Mouse (Mus musculus): ENCODE data around the gene LTO1. TPM values are rescaled to one million over a fixed set of nuclear protein-coding genes. Genes with fewer than 3 reads are reported as not detected.
A peak's percentile ranks its signal among the peaks of the same experiment; 100 is the strongest.

LTO1 gene
- polyA plus RNA-seq, 1 experiment from 2014 or later, result 23.7 TPM

DNA sequence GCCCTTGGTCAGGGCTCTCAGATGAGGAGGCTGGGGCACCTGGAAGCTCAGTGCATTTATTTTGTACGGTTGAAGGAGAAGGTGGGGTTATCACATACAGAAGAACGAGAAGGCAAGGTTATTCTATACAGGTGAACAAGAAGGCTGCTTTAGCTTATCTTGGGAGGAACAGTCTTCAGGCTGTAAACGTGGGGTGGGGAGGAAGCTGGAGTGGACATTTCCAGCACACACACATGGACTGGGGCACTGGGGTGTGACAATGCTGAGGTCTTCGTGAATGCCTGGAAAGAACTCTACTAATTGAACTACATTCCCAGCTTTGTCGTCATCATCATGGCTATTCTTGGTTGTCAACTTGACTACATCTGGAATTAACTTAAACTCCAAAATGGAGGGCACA lies 51.0 kb downstream of the LTO1 start:
- Histone ChIP-seq H3K27me3 (ENCODE audit: control insufficient read depth, insufficient read depth, low read length) (no peaks in the 10 kb centered on the region), H3K9ac (ENCODE audit: low read length) (no peak overlapping the region), H3K36me3 (ENCODE audit: control insufficient read depth, insufficient read depth) (no peaks in the 10 kb centered on the region), H3K27ac (ENCODE audit: low read length) (no peak overlapping the region), H3K9me3 (replicated peaks; ENCODE audit: control insufficient read depth, low read length) (no peaks in the 10 kb centered on the region), H3K4me2 (ENCODE audit: low read depth, low read length) (no peak overlapping the region), H3K4me3 (ENCODE audit: low read length) (no peak overlapping the region), H3K4me1 (ENCODE audit: control insufficient read depth, insufficient read depth, low read length) (no peaks in the 10 kb centered on the region)
- no peak for ATAC-seq (replicated peaks; ENCODE audit: extremely low read depth, insufficient read depth, low FRiP score)
- 74% methylated on average over 5 of the region's 5 CpGs for WGBS

DNA sequence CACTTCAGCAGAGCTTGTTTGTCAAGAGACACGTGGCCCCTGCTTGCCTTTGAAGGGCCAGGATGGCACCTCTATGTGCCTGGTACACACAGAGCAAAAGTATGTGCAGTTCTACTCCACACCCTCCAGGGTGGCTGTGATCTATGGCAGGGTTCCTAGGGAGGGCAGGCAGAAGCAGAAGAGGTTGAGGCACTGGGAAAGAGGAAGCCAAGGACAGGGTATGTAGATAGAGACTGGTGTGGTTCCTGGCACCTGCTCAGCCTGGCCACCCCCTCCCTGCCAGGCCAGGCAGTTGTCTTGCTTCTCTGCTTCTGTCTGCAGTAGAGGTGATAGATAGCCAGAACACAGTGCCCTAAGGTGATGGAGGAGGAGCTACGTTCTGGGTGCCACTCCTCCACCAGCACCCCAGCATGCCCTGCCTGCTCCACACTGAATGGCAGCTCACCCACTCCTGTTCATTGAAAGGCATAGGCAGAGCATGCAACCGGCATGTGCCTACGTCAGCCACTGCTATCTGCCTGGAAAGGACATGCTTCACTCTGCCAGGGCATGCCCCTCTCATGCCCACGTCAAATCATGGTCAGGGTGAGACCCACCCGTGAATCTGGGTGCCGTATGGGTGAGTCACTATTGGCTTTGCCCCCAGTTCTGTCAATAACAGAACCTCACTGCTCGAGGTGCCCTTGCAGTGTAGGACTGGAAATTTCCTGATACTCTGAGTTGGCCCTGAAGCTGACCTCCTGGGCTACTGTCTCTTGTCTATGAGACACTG lies 56.3 kb downstream of the LTO1 start:
- Histone ChIP-seq H3K4me3 (ENCODE audit: low read length) (no peak overlapping the region), H3K27me3 (ENCODE audit: control insufficient read depth, insufficient read depth, low read length) (no peaks in the 10 kb centered on the region), H3K4me1 (ENCODE audit: control insufficient read depth, insufficient read depth, low read length) (no peaks in the 10 kb centered on the region), H3K9ac (ENCODE audit: low read length) (no peak overlapping the region), H3K27ac (ENCODE audit: low read length) (no peak overlapping the region), H3K9me3 (replicated peaks; ENCODE audit: control insufficient read depth, low read length) (no peaks in the 10 kb centered on the region), H3K4me2 (ENCODE audit: low read depth, low read length) (no peak overlapping the region), H3K36me3 (ENCODE audit: control insufficient read depth, insufficient read depth) (no peaks in the 10 kb centered on the region)
- WGBS, result 60% methylated on average over 8 of the region's 8 CpGs
- no peak; the same call in 1 of the 2 replicates for ATAC-seq (replicated peaks; ENCODE audit: extremely low read depth, insufficient read depth, low FRiP score)

DNA sequence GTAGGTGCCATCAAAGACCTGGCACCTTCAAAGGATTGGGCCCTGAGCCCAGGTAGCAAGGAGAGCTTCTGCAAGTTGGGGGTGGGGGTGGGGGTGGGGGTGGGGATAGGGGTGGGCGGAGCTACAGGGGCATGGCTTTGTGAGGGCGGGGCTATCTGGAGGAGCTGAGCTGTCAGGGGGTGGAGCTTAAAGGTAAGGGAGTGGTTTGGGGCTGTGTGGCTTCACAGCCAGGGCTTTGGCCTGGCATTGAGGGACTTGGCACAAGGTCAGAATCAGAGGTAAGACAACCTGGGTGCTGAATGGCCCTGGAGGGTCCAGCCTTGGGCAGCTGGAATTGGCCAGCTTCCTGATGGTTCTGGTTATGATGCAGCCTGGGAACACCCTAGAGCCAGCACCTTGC lies 56.9 kb downstream of the LTO1 start:
- Histone ChIP-seq H3K4me3 (ENCODE audit: low read length) (no peak overlapping the region), H3K4me1 (ENCODE audit: control insufficient read depth, insufficient read depth, low read length) (no peaks in the 10 kb centered on the region), H3K27me3 (ENCODE audit: control insufficient read depth, insufficient read depth, low read length) (no peaks in the 10 kb centered on the region), H3K9ac (ENCODE audit: low read length) (no peak overlapping the region), H3K27ac (ENCODE audit: low read length) (no peak overlapping the region), H3K4me2 (ENCODE audit: low read depth, low read length) (no peak overlapping the region), H3K36me3 (ENCODE audit: control insufficient read depth, insufficient read depth) (no peaks in the 10 kb centered on the region), H3K9me3 (replicated peaks; ENCODE audit: control insufficient read depth, low read length) (no peaks in the 10 kb centered on the region)
- 55% methylated on average over 2 of the region's 2 CpGs for WGBS
- ATAC-seq (replicated peaks; ENCODE audit: extremely low read depth, insufficient read depth, low FRiP score), result no peak

DNA sequence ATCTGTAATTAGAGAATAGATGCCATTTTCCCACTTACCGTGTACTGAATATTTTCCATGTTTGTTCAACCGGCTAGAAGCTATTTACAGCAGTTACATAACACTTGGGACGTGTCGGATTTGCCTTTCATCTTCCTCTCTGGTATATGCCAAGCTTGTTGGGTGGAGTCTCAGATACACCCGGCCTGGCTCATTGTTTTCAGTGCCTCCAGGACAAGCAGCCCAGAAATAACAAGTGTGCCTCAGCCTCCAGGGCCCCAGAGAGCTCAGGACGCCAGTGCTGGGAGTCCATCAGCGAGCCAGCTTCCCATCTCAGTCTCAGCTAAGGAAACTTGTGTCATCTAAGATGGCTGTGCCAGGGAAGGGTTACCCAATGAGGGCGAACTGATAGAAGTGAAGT lies 58.6 kb downstream of the LTO1 start:
- WGBS, result 48% methylated on average over 8 of the region's 8 CpGs
- no peak overlapping the region for H3K4me3 ChIP-seq (ENCODE audit: low read length)
- no peak overlapping the region for H3K27ac ChIP-seq (ENCODE audit: low read length)
- no peaks in the 10 kb centered on the region for H3K27me3 ChIP-seq (ENCODE audit: control insufficient read depth, insufficient read depth, low read length)
- ATAC-seq (replicated peaks; ENCODE audit: extremely low read depth, insufficient read depth, low FRiP score), result peak; percentile 73; the same call in 1 of the 2 replicates
- no peaks in the 10 kb centered on the region for H3K36me3 ChIP-seq (ENCODE audit: control insufficient read depth, insufficient read depth)
- no peaks in the 10 kb centered on the region for H3K4me1 ChIP-seq (ENCODE audit: control insufficient read depth, insufficient read depth, low read length)
- no peaks in the 10 kb centered on the region for H3K9me3 ChIP-seq (replicated peaks; ENCODE audit: control insufficient read depth, low read length)
- H3K9ac ChIP-seq (ENCODE audit: low read length), result no peak overlapping the region
- no peak overlapping the region for H3K4me2 ChIP-seq (ENCODE audit: low read depth, low read length)

DNA sequence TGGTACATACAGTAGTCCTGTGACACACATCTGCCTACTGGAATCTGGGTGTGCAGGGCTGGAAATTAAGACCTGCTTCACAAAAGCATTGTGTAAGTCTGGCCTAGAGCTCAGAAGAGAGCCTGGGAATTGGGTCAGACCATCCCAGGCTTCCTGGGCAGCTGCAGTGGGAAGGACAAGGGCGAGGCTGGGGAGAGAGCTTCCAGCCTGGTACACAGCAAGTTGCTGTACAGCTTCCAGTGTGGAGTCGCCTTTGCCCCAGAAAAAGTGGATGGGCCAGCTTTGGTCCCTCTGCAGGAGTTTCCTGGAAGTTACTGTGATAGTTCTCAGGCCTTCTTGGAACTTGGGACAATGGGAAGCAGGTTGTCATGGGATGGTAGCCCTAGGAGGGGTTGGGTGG lies 62.2 kb downstream of the LTO1 start:
- WGBS, result 76% methylated on average over 2 of the region's 2 CpGs
- H3K4me3 ChIP-seq (ENCODE audit: low read length), result no peak overlapping the region
- no peaks in the 10 kb centered on the region for H3K27me3 ChIP-seq (ENCODE audit: control insufficient read depth, insufficient read depth, low read length)
- no peak overlapping the region for H3K27ac ChIP-seq (ENCODE audit: low read length)
- H3K4me2 ChIP-seq (ENCODE audit: low read depth, low read length), result no peak overlapping the region
- no peaks in the 10 kb centered on the region for H3K36me3 ChIP-seq (ENCODE audit: control insufficient read depth, insufficient read depth)
- no peak overlapping the region for H3K9ac ChIP-seq (ENCODE audit: low read length)
- H3K4me1 ChIP-seq (ENCODE audit: control insufficient read depth, insufficient read depth, low read length), result peaks cover 2% of the 10 kb centered on the region; the same call in 1 of the 2 replicates
- peaks cover 4% of the 10 kb centered on the region; the same call in 1 of the 2 replicates for H3K9me3 ChIP-seq (replicated peaks; ENCODE audit: control insufficient read depth, low read length)
- no peak for ATAC-seq (replicated peaks; ENCODE audit: extremely low read depth, insufficient read depth, low FRiP score)

DNA sequence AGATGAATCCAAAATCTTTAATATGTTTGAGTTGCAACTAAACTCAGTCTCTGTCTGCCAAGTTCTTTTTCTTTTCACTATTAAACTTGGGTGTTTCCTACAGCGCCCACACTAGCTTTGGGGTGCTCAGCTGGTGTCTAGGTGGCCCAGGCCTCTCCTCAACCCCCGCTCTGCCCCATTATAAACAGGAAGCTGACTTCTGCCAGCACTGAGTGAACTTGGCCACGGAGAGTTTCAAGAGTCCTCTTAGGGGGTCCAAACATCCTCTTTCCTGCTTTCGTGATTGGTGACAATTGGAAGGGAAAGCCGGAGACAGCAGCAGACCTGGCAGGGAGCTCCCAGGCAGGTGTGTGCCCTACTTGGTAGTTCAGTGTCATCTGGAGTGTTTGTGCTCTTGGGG lies 64.9 kb downstream of the LTO1 start:
- H3K4me3 ChIP-seq (ENCODE audit: low read length), result no peak overlapping the region
- H3K9me3 ChIP-seq (replicated peaks; ENCODE audit: control insufficient read depth, low read length), result peaks cover 4% of the 10 kb centered on the region; the same call in 1 of the 2 replicates
- ATAC-seq (replicated peaks; ENCODE audit: extremely low read depth, insufficient read depth, low FRiP score), result no peak
- no peaks in the 10 kb centered on the region for H3K27me3 ChIP-seq (ENCODE audit: control insufficient read depth, insufficient read depth, low read length)
- no peak overlapping the region for H3K9ac ChIP-seq (ENCODE audit: low read length)
- WGBS, result 61% methylated on average over 5 of the region's 5 CpGs
- no peak overlapping the region for H3K27ac ChIP-seq (ENCODE audit: low read length)
- H3K4me1 ChIP-seq (ENCODE audit: control insufficient read depth, insufficient read depth, low read length), result peaks cover 2% of the 10 kb centered on the region; the same call in 1 of the 2 replicates
- H3K4me2 ChIP-seq (ENCODE audit: low read depth, low read length), result no peak overlapping the region
- no peaks in the 10 kb centered on the region for H3K36me3 ChIP-seq (ENCODE audit: control insufficient read depth, insufficient read depth)

Other genes starting within 250 kb of the LTO1 start
- gene Ano1, start 163.1 kb upstream of the LTO1 start, polyA plus RNA-seq (2015; fragmentation: Nextera tagmentation; extraction: Ambion mirVana), result 7.3 and 16.0 TPM in 2 replicates
- 0.20 and 0.79 TPM in 2 replicates for gene Fgf3, start 77.0 kb upstream of the LTO1 start, polyA plus RNA-seq (2015; fragmentation: Nextera tagmentation; extraction: Ambion mirVana)
- gene Fgf4, start 67.7 kb upstream of the LTO1 start, polyA plus RNA-seq (2015; fragmentation: Nextera tagmentation; extraction: Ambion mirVana), result 0.04 TPM in 1 of 2 replicates, not detected in the other
- gene Fgf15, start 18.6 kb upstream of the LTO1 start, polyA plus RNA-seq (2015; fragmentation: Nextera tagmentation; extraction: Ambion mirVana), result 0.20 TPM in 1 of 2 replicates, not detected in the other
- gene Ccnd1, start 24.8 kb downstream of the LTO1 start, polyA plus RNA-seq (2015; fragmentation: Nextera tagmentation; extraction: Ambion mirVana), result 45.6 and 55.2 TPM in 2 replicates

Measured in heart, embryonic 16.5 days (tissue).